Mouse (Mus musculus) activated CD4-positive, CD25-positive, alpha-beta regulatory T cell, adult 9 weeks (primary cell): ENCODE measurements around the gene Lhx5. TPM values are rescaled to one million over a fixed set of nuclear protein-coding genes. Genes with fewer than 3 reads are reported as not detected.

Experiments
- polyA plus RNA-seq: library from polyadenylated mRNA; unstranded; fragments of 100-300 nt; shearing (Covaris generic); gene quantifications from one replicate; pipeline ENCODE4 v1.2.1, GENCODE M21; 2017

Gene Lhx5
- polyA plus RNA-seq = not detected

GRCm38 (mm10) chr5:120431649-120432485 lies at the start of gene Lhx5:
Gene Lhx5, plus strand, starts transcription at chr5:120431699.

DNA sequence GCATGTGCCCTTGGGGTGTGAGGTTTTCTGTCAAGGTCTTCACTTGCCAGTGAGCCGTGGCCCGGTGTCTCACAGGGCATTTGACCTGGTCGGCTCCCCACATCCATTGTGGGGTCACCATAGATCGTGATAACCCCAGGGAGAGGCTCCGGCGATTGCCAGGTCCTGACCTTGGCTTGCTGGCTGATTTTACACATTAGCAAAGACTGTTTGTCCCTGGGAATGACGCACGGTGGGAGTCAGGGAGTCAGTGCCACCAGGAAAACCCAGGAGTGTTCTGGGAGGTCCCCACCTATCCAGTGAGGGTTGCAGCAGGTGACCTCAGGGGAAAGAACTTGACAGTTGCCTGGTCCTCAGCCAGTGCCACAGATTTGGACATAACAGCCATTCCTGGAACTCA lies 41.3 kb downstream of the Lhx5 start, which contains the start of gene Sdsl:
Gene Sdsl (minus strand): TSS at position 41 of the 400 bp plus-strand sequence.

DNA sequence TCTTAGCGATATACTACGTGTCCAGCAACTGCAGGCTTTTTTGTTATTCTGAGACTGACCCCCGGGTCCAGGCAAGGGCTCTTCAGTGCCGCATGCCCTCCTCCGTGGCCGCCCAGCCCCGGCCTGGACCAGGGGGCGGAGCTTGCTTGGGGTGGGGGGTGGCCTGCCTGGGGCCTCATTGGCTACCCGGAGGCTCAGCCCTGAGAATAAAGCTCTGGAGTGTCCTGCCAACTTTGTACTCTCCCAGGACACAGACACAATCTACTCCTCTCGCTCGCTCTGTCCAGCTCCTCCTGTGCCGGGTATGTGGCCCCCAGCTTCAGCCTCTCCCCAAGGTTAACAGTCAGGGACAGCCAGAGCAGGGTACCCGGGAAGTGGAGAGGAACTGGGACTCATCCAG lies 44.8 kb downstream of the Lhx5 start, which contains the start of gene Sds:
Gene Sds (plus strand): TSS at position 231 of the 400 bp plus-strand sequence.

Other genes starting within 250 kb of the Lhx5 start
- not detected for gene Sdsl, start 41.1 kb downstream of the Lhx5 start, polyA plus RNA-seq
- gene Sds, start 44.8 kb downstream of the Lhx5 start, polyA plus RNA-seq = not detected
- gene Plbd2, start 71.9 kb downstream of the Lhx5 start, polyA plus RNA-seq = 3.6 TPM
- gene Slc8b1, start 79.5 kb downstream of the Lhx5 start, polyA plus RNA-seq = 18.1 TPM
- 24.7 TPM for gene Tpcn1, start 157.0 kb downstream of the Lhx5 start, polyA plus RNA-seq
- 0.86 TPM for gene Iqcd, start 157.3 kb downstream of the Lhx5 start, polyA plus RNA-seq
- gene Rita1, start 180.9 kb downstream of the Lhx5 start, polyA plus RNA-seq = 5.1 TPM
- 86.5 TPM for gene Ddx54, start 181.0 kb downstream of the Lhx5 start, polyA plus RNA-seq
- gene Cfap73, start 202.5 kb downstream of the Lhx5 start, polyA plus RNA-seq = not detected
- gene Rasal1, start 217.1 kb downstream of the Lhx5 start, polyA plus RNA-seq = 9.1 TPM